Mouse (Mus musculus): Measurements from ENCODE around the gene AA986860. TPM values are rescaled to one million over a fixed set of nuclear protein-coding genes. Genes with fewer than 3 reads are reported as not detected.

The AA986860 gene
- polyA plus RNA-seq, 1 experiment: 3.3 TPM

DNA sequence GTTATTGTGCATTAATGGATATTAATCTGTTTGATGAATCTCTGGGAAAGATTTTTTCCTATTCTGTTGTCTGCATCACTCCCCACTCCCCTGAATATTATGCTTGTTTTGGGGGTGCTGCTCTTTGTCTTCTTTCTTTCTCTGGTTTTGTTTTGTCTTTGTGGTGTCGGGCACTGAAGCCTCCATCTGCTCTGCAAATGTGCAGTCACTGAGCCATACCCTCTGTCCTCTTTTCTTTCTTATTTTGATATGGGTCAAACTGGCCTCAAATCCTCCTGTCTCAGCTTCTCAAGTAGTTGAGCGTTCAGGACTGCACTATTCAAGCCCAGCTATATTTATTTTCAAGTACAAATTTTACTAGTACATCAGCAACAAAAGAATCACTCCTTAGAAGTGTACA is 43.5 kb downstream of the AA986860 start:
- H3K36me3 ChIP-seq (ENCODE audit: control insufficient read depth, insufficient read depth, low read length, poor library complexity, severe bottlenecking): no peaks in the 10 kb centered on the region
- H3K9ac ChIP-seq (ENCODE audit: low read depth, poor library complexity, severe bottlenecking): no peak overlapping the region
- H3K9me3 ChIP-seq (replicated peaks; ENCODE audit: control insufficient read depth, insufficient read depth, low read length, poor library complexity, severe bottlenecking): no peaks in the 10 kb centered on the region
- no peak overlapping the region for H3K4me3 ChIP-seq (ENCODE audit: low read depth, low read length)
- H3K27ac ChIP-seq (ENCODE audit: insufficient read depth, low read length): no peak overlapping the region
- no peaks in the 10 kb centered on the region for H3K27me3 ChIP-seq (ENCODE audit: control insufficient read depth, insufficient read depth, low read length, poor library complexity, severe bottlenecking)
- no peak for TF ChIP-seq POLR2A (IDR thresholded peaks at IDR 0.05; ENCODE audit: insufficient read depth, low read length)
- TF ChIP-seq EP300 (IDR thresholded peaks at IDR 0.05; ENCODE audit: insufficient read depth, low read depth, low read length): no peak
- no peak for TF ChIP-seq CTCF (IDR thresholded peaks at IDR 0.05; ENCODE audit: low read depth, low read length)
- H3K4me1 ChIP-seq (ENCODE audit: control insufficient read depth, insufficient read depth, low read length): peaks cover 1% of the 10 kb centered on the region

DNA sequence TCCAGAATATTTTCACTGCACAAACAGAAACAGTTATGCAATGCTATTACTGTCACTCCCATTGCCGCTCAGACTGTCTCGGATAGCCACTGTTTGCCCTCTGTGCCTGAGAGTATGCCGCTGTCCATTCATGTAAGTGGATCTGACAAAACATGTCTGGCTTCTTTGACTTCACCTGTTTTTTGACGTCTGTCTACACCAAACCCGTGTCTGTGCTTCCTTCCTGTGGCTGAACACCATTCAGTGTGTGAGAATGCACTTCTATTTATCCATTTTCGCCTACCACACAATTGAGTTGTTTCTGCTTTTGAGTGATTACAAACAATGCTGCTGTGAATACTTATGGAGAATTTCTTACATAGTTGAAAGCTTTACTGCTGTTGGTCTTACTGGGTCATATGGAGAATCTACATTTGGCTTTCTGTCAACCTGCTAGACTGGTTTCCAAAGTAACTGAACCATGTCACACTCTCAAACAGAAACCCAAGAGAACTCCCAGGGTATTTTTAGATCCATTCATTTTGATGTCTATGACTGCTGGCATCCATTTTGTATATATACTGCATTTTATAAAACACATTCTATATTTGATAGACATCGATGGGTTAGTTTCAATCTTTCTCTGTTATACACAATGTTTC is 44.0 kb downstream of the AA986860 start:
- Histone ChIP-seq H3K27me3 (ENCODE audit: control insufficient read depth, insufficient read depth, low read length, poor library complexity, severe bottlenecking) (no peaks in the 10 kb centered on the region), H3K27ac (ENCODE audit: insufficient read depth, low read length) (no peak overlapping the region), H3K9ac (ENCODE audit: low read depth, poor library complexity, severe bottlenecking) (no peak overlapping the region), H3K9me3 (replicated peaks; ENCODE audit: control insufficient read depth, insufficient read depth, low read length, poor library complexity, severe bottlenecking) (no peaks in the 10 kb centered on the region), H3K36me3 (ENCODE audit: control insufficient read depth, insufficient read depth, low read length, poor library complexity, severe bottlenecking) (no peaks in the 10 kb centered on the region), H3K4me3 (ENCODE audit: low read depth, low read length) (no peak overlapping the region), H3K4me1 (ENCODE audit: control insufficient read depth, insufficient read depth, low read length) (peaks cover 1% of the 10 kb centered on the region)
- TF ChIP-seq CTCF (IDR thresholded peaks at IDR 0.05; ENCODE audit: low read depth, low read length) (no peak), POLR2A (IDR thresholded peaks at IDR 0.05; ENCODE audit: insufficient read depth, low read length) (no peak), EP300 (IDR thresholded peaks at IDR 0.05; ENCODE audit: insufficient read depth, low read depth, low read length) (no peak)

DNA sequence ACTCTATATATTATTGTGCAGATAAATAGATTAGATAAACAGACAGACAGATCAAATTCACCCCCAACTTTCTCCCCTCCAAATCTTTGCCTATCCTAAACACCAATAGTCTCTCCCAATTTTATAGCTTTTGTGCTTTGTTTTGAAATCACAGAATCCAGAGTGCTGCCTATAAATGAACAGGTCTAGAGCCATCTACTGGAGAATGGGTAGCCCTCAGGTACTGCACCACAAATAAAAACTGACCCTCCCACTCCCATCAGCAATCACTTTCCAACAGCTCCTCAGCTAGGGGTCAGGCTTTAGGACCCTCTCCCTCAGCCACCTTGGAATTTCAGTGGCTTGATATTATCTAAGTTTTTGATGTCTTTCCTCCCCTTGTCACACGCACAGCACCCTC is 44.9 kb downstream of the AA986860 start:
- H3K27ac ChIP-seq (ENCODE audit: insufficient read depth, low read length): no peak overlapping the region
- no peaks in the 10 kb centered on the region for H3K36me3 ChIP-seq (ENCODE audit: control insufficient read depth, insufficient read depth, low read length, poor library complexity, severe bottlenecking)
- TF ChIP-seq EP300 (IDR thresholded peaks at IDR 0.05; ENCODE audit: insufficient read depth, low read depth, low read length): no peak
- TF ChIP-seq CTCF (IDR thresholded peaks at IDR 0.05; ENCODE audit: low read depth, low read length): no peak
- TF ChIP-seq POLR2A (IDR thresholded peaks at IDR 0.05; ENCODE audit: insufficient read depth, low read length): no peak
- no peaks in the 10 kb centered on the region for H3K27me3 ChIP-seq (ENCODE audit: control insufficient read depth, insufficient read depth, low read length, poor library complexity, severe bottlenecking)
- H3K9me3 ChIP-seq (replicated peaks; ENCODE audit: control insufficient read depth, insufficient read depth, low read length, poor library complexity, severe bottlenecking): no peaks in the 10 kb centered on the region
- H3K4me1 ChIP-seq (ENCODE audit: control insufficient read depth, insufficient read depth, low read length): peaks cover 1% of the 10 kb centered on the region
- no peak overlapping the region for H3K9ac ChIP-seq (ENCODE audit: low read depth, poor library complexity, severe bottlenecking)
- H3K4me3 ChIP-seq (ENCODE audit: low read depth, low read length): no peak overlapping the region

DNA sequence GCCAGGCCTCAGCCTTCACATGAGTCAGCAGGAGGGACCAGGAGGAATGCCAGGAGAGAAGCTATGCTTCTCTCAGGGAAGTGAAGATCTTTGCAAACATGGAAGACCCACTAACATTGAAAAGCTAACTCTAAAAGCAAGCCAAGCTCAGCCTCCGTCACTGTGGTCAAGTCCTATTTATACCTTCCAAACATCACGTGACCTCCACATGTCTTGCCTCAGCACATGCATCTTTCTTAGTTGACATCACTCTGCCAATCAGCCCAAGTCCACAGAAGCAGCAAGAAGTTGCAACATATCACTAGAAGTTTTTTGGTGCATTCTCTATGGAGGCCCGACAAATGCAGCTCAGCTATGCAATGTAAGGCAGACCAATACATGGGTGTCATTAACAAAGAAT is 48.1 kb downstream of the AA986860 start:
- Histone ChIP-seq H3K27me3 (ENCODE audit: control insufficient read depth, insufficient read depth, low read length, poor library complexity, severe bottlenecking) (no peaks in the 10 kb centered on the region), H3K4me3 (ENCODE audit: low read depth, low read length) (no peak overlapping the region), H3K4me1 (ENCODE audit: control insufficient read depth, insufficient read depth, low read length) (peaks cover 1% of the 10 kb centered on the region), H3K9me3 (replicated peaks; ENCODE audit: control insufficient read depth, insufficient read depth, low read length, poor library complexity, severe bottlenecking) (no peaks in the 10 kb centered on the region), H3K36me3 (ENCODE audit: control insufficient read depth, insufficient read depth, low read length, poor library complexity, severe bottlenecking) (no peaks in the 10 kb centered on the region), H3K27ac (ENCODE audit: insufficient read depth, low read length) (no peak overlapping the region), H3K9ac (ENCODE audit: low read depth, poor library complexity, severe bottlenecking) (no peak overlapping the region)
- TF ChIP-seq POLR2A (IDR thresholded peaks at IDR 0.05; ENCODE audit: insufficient read depth, low read length) (no peak), EP300 (IDR thresholded peaks at IDR 0.05; ENCODE audit: insufficient read depth, low read depth, low read length) (no peak), CTCF (IDR thresholded peaks at IDR 0.05; ENCODE audit: low read depth, low read length) (no peak)

DNA sequence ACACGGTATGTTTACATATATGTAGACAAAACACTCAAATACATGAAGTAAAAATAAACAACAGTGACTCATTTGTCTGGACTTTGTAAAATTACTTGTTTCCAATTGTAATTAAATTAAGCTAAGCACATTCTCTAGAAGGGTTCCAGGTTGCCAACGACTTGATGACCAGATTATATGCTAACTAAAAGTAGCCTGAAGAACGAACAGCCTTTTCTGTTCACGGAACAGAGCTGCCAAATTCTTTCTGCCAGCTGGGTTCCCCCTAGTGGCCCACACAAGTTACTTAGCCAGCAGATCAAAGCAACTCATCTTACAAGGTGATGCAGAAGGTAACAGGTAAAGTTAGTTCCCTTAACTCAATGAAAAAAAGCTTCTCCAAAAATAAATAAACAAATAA is 52.3 kb downstream of the AA986860 start:
- Histone ChIP-seq H3K27me3 (ENCODE audit: control insufficient read depth, insufficient read depth, low read length, poor library complexity, severe bottlenecking) (no peaks in the 10 kb centered on the region), H3K36me3 (ENCODE audit: control insufficient read depth, insufficient read depth, low read length, poor library complexity, severe bottlenecking) (no peaks in the 10 kb centered on the region), H3K27ac (ENCODE audit: insufficient read depth, low read length) (no peak overlapping the region), H3K9ac (ENCODE audit: low read depth, poor library complexity, severe bottlenecking) (no peak overlapping the region), H3K4me3 (ENCODE audit: low read depth, low read length) (no peak overlapping the region), H3K9me3 (replicated peaks; ENCODE audit: control insufficient read depth, insufficient read depth, low read length, poor library complexity, severe bottlenecking) (no peaks in the 10 kb centered on the region), H3K4me1 (ENCODE audit: control insufficient read depth, insufficient read depth, low read length) (peaks cover under 1% of the 10 kb centered on the region)
- TF ChIP-seq CTCF (IDR thresholded peaks at IDR 0.05; ENCODE audit: low read depth, low read length): peak; percentile 11
- TF ChIP-seq EP300 (IDR thresholded peaks at IDR 0.05; ENCODE audit: insufficient read depth, low read depth, low read length): no peak
- TF ChIP-seq POLR2A (IDR thresholded peaks at IDR 0.05; ENCODE audit: insufficient read depth, low read length): no peak

DNA sequence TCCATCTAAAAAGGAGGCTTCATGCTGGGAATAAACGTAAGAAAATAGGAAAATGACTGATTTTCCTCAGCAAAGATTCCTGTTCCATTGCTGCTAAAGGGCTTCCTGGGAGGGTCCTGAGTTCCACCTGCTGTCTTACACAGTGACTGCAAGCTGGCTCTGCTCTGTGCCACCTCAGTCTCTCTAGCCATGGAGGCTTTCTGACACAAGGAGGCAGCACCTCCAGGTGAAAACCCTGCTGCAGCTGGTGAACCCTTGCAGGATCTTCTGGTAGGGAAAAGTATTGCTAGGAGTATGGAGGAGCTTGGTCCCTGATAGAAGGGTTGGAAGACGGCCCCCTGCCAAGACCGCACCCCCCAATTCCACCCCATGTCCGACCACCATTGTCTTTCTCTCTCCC is 55.2 kb downstream of the AA986860 start:
- Histone ChIP-seq H3K27ac (ENCODE audit: insufficient read depth, low read length) (no peak overlapping the region), H3K4me3 (ENCODE audit: low read depth, low read length) (no peak overlapping the region), H3K36me3 (ENCODE audit: control insufficient read depth, insufficient read depth, low read length, poor library complexity, severe bottlenecking) (no peaks in the 10 kb centered on the region), H3K9me3 (replicated peaks; ENCODE audit: control insufficient read depth, insufficient read depth, low read length, poor library complexity, severe bottlenecking) (no peaks in the 10 kb centered on the region), H3K9ac (ENCODE audit: low read depth, poor library complexity, severe bottlenecking) (no peak overlapping the region), H3K27me3 (ENCODE audit: control insufficient read depth, insufficient read depth, low read length, poor library complexity, severe bottlenecking) (no peaks in the 10 kb centered on the region), H3K4me1 (ENCODE audit: control insufficient read depth, insufficient read depth, low read length) (no peaks in the 10 kb centered on the region)
- TF ChIP-seq CTCF (IDR thresholded peaks at IDR 0.05; ENCODE audit: low read depth, low read length) (peak; percentile 60), EP300 (IDR thresholded peaks at IDR 0.05; ENCODE audit: insufficient read depth, low read depth, low read length) (no peak)

All from ES-Bruce4 (cell line).